Mouse (Mus musculus): ENCODE results near the gene Vax1. TPM values are rescaled to one million over a fixed set of nuclear protein-coding genes. Genes with fewer than 3 reads are reported as not detected.

Gene Vax1
- total and polyA plus RNA-seq, 2 experiments = not detected

DNA sequence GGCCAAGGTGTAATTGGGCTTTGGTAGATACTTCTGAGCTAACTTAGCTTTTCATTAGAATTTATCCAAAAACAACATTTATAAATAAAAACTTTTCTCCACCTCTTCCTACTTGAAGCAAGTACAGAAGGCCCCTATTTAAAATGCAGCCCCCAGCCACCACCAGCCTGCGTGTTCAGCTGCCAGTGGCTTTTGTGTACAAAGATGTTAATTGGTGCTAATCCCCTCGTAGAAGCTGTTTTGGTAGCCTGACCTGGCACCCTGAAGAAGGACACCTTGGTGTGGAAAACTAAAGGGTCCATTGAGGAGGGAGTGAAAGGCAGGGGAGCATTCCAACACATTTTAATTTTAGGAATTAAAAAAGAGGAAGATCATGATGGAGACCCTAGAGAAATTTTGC, 34.9 kb downstream of the Vax1 start:
- Histone ChIP-seq H3K79me2 (ENCODE audit: control insufficient read depth, insufficient read depth, low read length) (no peaks in the 10 kb centered on the region), H3K4me3 (ENCODE audit: insufficient read depth, low read depth, low read length) (no peak overlapping the region), H3K27ac (replicated peaks; ENCODE audit: insufficient read depth, low read depth, low read length) (no peak overlapping the region), H3K27me3 (ENCODE audit: control insufficient read depth, insufficient read depth, low read length) (no peaks in the 10 kb centered on the region), H3K36me3 (ENCODE audit: control insufficient read depth, insufficient read depth, low read length) (no peaks in the 10 kb centered on the region), H3K9ac (ENCODE audit: low read depth, low read length) (no peak overlapping the region), H3K4me1 (ENCODE audit: control insufficient read depth, insufficient read depth, low read length) (no peaks in the 10 kb centered on the region)
- WGBS = 42% methylated on average over 2 of the region's 2 CpGs
- no peak for TF ChIP-seq CTCF (IDR thresholded peaks at IDR 0.05; ENCODE audit: low read depth, low read length)
- TF ChIP-seq POLR2A (IDR thresholded peaks at IDR 0.05; ENCODE audit: extremely low read depth, insufficient read depth, low read length) = no peak
- DNase-seq (ENCODE audit: extremely low read depth, low read depth, low spot score) = no peak

DNA sequence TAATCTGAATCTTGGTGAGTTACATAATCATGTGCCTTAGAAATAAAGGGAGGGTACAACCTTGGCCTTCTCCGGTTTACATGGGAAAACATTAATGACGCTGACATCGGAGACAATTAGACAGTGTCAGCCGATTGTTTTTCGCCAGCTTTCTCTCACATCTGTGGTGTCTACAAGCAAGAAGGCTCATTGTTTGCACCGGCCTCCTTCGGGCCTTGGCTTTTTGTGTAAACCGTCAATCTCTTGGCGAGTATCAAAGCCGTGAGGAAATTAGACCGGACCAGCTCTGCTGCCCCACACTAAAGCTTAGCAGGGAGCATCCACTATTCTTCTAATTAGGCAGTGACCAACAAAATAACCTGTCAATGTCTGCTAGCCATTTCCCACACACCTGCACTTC, 36.7 kb downstream of the Vax1 start:
- Histone ChIP-seq H3K79me2 (ENCODE audit: control insufficient read depth, insufficient read depth, low read length) (no peaks in the 10 kb centered on the region), H3K27ac (replicated peaks; ENCODE audit: insufficient read depth, low read depth, low read length) (no peak overlapping the region), H3K27me3 (ENCODE audit: control insufficient read depth, insufficient read depth, low read length) (no peaks in the 10 kb centered on the region), H3K36me3 (ENCODE audit: control insufficient read depth, insufficient read depth, low read length) (no peaks in the 10 kb centered on the region), H3K4me3 (ENCODE audit: insufficient read depth, low read depth, low read length) (no peak overlapping the region), H3K4me1 (ENCODE audit: control insufficient read depth, insufficient read depth, low read length) (no peaks in the 10 kb centered on the region), H3K9ac (ENCODE audit: low read depth, low read length) (no peak overlapping the region)
- TF ChIP-seq POLR2A (IDR thresholded peaks at IDR 0.05; ENCODE audit: extremely low read depth, insufficient read depth, low read length) = no peak
- no peak for DNase-seq (ENCODE audit: extremely low read depth, low read depth, low spot score)
- 69% methylated on average over 11 of the region's 11 CpGs for WGBS

DNA sequence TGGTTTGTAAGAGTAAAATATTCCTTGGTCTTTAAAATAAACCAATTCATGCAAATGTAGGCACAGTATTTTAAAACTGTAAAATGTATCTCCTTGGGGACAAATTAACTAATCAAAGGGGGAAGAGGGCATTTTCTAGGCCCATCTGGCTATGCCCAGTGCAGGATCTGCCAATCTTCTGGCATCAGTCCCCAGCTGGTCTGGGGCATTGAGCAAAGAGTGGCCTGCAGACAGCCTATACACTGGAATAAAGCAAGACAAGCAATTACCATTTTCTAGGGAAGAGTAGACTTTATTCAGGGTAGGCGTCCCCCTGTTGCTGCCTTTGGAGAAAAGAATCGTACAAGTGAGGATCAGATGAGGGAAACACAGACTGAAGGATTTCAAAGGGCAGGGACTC, 40.2 kb downstream of the Vax1 start:
- TF ChIP-seq CTCF (IDR thresholded peaks at IDR 0.05; ENCODE audit: low read depth, low read length) (no peak), POLR2A (IDR thresholded peaks at IDR 0.05; ENCODE audit: extremely low read depth, insufficient read depth, low read length) (no peak)
- no peak overlapping the region for H3K9ac ChIP-seq (ENCODE audit: low read depth, low read length)
- no peak overlapping the region for H3K27ac ChIP-seq (replicated peaks; ENCODE audit: insufficient read depth, low read depth, low read length)
- 89% methylated on average over 2 of the region's 2 CpGs for WGBS
- no peaks in the 10 kb centered on the region for H3K4me1 ChIP-seq (ENCODE audit: control insufficient read depth, insufficient read depth, low read length)
- no peak for DNase-seq (ENCODE audit: extremely low read depth, low read depth, low spot score)
- no peak overlapping the region for H3K4me3 ChIP-seq (ENCODE audit: insufficient read depth, low read depth, low read length)
- no peaks in the 10 kb centered on the region for H3K79me2 ChIP-seq (ENCODE audit: control insufficient read depth, insufficient read depth, low read length)
- no peaks in the 10 kb centered on the region for H3K27me3 ChIP-seq (ENCODE audit: control insufficient read depth, insufficient read depth, low read length)
- H3K36me3 ChIP-seq (ENCODE audit: control insufficient read depth, insufficient read depth, low read length) = no peaks in the 10 kb centered on the region

DNA sequence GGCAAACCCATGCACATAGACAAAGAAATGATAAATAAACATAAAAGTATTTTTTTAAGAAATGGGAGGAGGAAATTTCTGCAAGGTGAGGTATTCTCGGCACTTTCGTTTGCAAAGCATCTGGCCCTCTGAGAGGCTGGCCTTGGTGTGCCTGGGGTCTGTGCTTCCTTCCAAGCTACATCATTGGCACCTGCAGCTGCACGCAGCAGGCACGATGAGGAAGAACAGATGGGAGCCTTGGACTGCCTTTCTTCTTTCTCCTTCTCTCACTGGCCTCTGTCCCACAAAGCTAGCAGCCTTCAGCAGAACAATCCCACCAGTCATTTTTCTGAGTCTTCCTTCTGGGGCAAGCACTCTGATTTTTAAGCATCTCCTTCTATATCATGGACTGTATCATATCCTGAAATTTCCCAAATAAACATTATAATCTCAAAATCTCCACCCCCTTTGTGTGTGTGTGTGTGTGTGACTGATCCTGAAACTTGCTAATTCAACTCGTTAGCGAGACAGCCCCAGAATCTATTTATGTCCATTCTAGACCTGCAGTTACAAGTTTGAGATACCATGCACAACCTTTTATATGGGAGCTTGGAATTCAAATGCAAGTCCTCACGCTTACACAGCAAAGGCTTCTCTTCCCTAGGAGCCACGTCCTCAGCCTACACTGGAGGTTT, 41.2 kb downstream of the Vax1 start:
- no peak for DNase-seq (ENCODE audit: extremely low read depth, low read depth, low spot score)

DNA sequence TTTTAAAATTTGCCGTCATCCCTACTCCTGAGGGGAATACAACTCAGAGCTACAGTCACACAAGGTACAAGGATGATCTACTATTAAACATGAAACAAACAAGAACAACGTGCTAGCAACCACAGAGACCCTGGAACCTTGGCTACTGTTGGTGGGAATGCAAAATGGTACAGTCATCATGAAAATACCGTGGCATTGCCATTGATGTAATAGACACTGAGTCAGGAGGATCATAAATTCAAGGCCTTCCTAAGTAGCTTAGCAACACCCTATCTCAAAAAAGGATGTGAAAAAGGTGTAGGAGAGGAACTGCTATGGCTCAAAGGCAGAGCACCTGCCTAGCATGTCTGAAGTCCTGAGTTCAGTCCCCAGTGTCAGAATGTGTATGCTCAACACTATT, 42.4 kb downstream of the Vax1 start:
- no peak for DNase-seq (ENCODE audit: extremely low read depth, low read depth, low spot score)
- no peaks in the 10 kb centered on the region for H3K79me2 ChIP-seq (ENCODE audit: control insufficient read depth, insufficient read depth, low read length)
- no peaks in the 10 kb centered on the region for H3K36me3 ChIP-seq (ENCODE audit: control insufficient read depth, insufficient read depth, low read length)
- WGBS = 86% methylated on average over 3 of the region's 3 CpGs
- no peak for TF ChIP-seq POLR2A (IDR thresholded peaks at IDR 0.05; ENCODE audit: extremely low read depth, insufficient read depth, low read length)
- TF ChIP-seq CTCF (IDR thresholded peaks at IDR 0.05; ENCODE audit: low read depth, low read length) = no peak
- H3K4me1 ChIP-seq (ENCODE audit: control insufficient read depth, insufficient read depth, low read length) = no peaks in the 10 kb centered on the region
- no peak overlapping the region for H3K27ac ChIP-seq (replicated peaks; ENCODE audit: insufficient read depth, low read depth, low read length)
- no peak overlapping the region for H3K9ac ChIP-seq (ENCODE audit: low read depth, low read length)
- H3K4me3 ChIP-seq (ENCODE audit: insufficient read depth, low read depth, low read length) = no peak overlapping the region
- no peaks in the 10 kb centered on the region for H3K27me3 ChIP-seq (ENCODE audit: control insufficient read depth, insufficient read depth, low read length)

More for the DNA sequence above, 41.2 kb downstream of the Vax1 start:
- 77% methylated on average over 8 of the region's 8 CpGs for WGBS
- H3K4me1 ChIP-seq (ENCODE audit: control insufficient read depth, insufficient read depth, low read length) = no peaks in the 10 kb centered on the region
- no peaks in the 10 kb centered on the region for H3K27me3 ChIP-seq (ENCODE audit: control insufficient read depth, insufficient read depth, low read length)
- H3K9ac ChIP-seq (ENCODE audit: low read depth, low read length) = no peak overlapping the region
- H3K79me2 ChIP-seq (ENCODE audit: control insufficient read depth, insufficient read depth, low read length) = no peaks in the 10 kb centered on the region
- TF ChIP-seq POLR2A (IDR thresholded peaks at IDR 0.05; ENCODE audit: extremely low read depth, insufficient read depth, low read length) = no peak
- no peak for TF ChIP-seq CTCF (IDR thresholded peaks at IDR 0.05; ENCODE audit: low read depth, low read length)
- no peaks in the 10 kb centered on the region for H3K36me3 ChIP-seq (ENCODE audit: control insufficient read depth, insufficient read depth, low read length)
- H3K4me3 ChIP-seq (ENCODE audit: insufficient read depth, low read depth, low read length) = no peak overlapping the region
- H3K27ac ChIP-seq (replicated peaks; ENCODE audit: insufficient read depth, low read depth, low read length) = no peak overlapping the region

Other genes with a start within 250 kb of the Vax1 start
- not detected in 2 replicates for gene Eno4, start 226.6 kb downstream of the Vax1 start, total RNA-seq (2014; rRNA removed)
- gene Eno4, start 226.6 kb downstream of the Vax1 start, polyA plus RNA-seq (2012; rRNA removed) = 0.05 TPM in 1 of 2 replicates, not detected in the other
- 1.0 and 1.1 TPM in 2 replicates for gene Hspa12a, start 226.4 kb downstream of the Vax1 start, total RNA-seq (2014; rRNA removed)
- 0.93 and 1.1 TPM in 2 replicates for gene Hspa12a, start 226.4 kb downstream of the Vax1 start, polyA plus RNA-seq (2012; rRNA removed)
- gene Shtn1, start 94.0 kb downstream of the Vax1 start, total RNA-seq (2014; rRNA removed) = 10.4 and 10.6 TPM in 2 replicates
- gene Shtn1, start 94.0 kb downstream of the Vax1 start, polyA plus RNA-seq (2012; rRNA removed) = 3.9 and 4.9 TPM in 2 replicates
- not detected in 2 replicates for gene Kcnk18, start 49.2 kb upstream of the Vax1 start, total RNA-seq (2014; rRNA removed)
- gene Kcnk18, start 49.2 kb upstream of the Vax1 start, polyA plus RNA-seq (2012; rRNA removed) = not detected in 2 replicates
- 0.13 and 0.28 TPM in 2 replicates for gene Slc18a2, start 90.8 kb upstream of the Vax1 start, total RNA-seq (2014; rRNA removed)
- gene Slc18a2, start 90.8 kb upstream of the Vax1 start, polyA plus RNA-seq (2012; rRNA removed) = 0.04 TPM in 2 replicates
- gene Rps12-ps3, start 152.2 kb upstream of the Vax1 start, total RNA-seq (2014; rRNA removed) = 24.3 and 38.2 TPM in 2 replicates
- 695 and 791 TPM in 2 replicates for gene Rps12-ps3, start 152.2 kb upstream of the Vax1 start, polyA plus RNA-seq (2012; rRNA removed)
- gene Pdzd8, start 175.7 kb upstream of the Vax1 start, total RNA-seq (2014; rRNA removed) = 16.4 and 17.0 TPM in 2 replicates
- 4.3 and 4.8 TPM in 2 replicates for gene Pdzd8, start 175.7 kb upstream of the Vax1 start, polyA plus RNA-seq (2012; rRNA removed)

Data from liver, adult 2 months (tissue).